Comparison of ENCODE assay signal across 29 mouse cellular contexts in genomic region chr8:121943057-121943540, GRCm38 (mm10). TPM values are rescaled to one million over a fixed set of nuclear protein-coding genes. Genes with fewer than 3 reads are reported as not detected.
DNase-seq lines count a peak whose midpoint lies in the region; ATAC-seq and TF ChIP-seq lines count a peak whose summit lies in the region.
"Had no signal": no experiment of that assay in that cellular context is flagged by ENCODE, and none has a peak within 500 bp of the region (broad histone marks: within the 10 kb centered on the region; RNA-seq: fewer than 3 reads in every experiment).

No protein-coding gene starts in this region.

- DNase-seq in gastrocnemius, adult 2 months, result no peak
- DNase-seq in gastrocnemius, postnatal 4 days (ENCODE audit: low spot score in 2 of 2), result no peak
- peak; percentile 44 for DNase-seq in heart, adult 8-10 months (ENCODE audit: low spot score)
- DNase-seq in heart, postnatal 36 days, result no peak
- DNase-seq in liver, postnatal 0 days, result no peak
- DNase-seq: adrenal gland, adult 8-10 months; adrenal gland, postnatal 25 days; cerebellum, adult 11-12 months; cerebellum, adult 8-10 months; cerebellum, postnatal 10 days; cerebellum, postnatal 36 days; embryo, embryonic 11 days; gastrocnemius, postnatal 10 days; gastrocnemius, postnatal 36 days had no signal

- no peaks in the 10 kb centered on the region for H3K36me3 ChIP-seq in liver, postnatal 0 days (replicated peaks; ENCODE audit: insufficient read depth, low read length)
- H3K36me3 ChIP-seq in liver, embryonic 12.5 days, result no peaks in the 10 kb centered on the region
- H3K36me3 ChIP-seq: embryonic facial prominence, embryonic 10.5 days; embryonic facial prominence, embryonic 13.5 days; forebrain, embryonic 12.5 days; forebrain, embryonic 15.5 days; hindbrain, embryonic 12.5 days; hindbrain, embryonic 15.5 days had no signal

- peak; percentile 46 for ATAC-seq in liver, postnatal 0 days
- no peak for ATAC-seq in liver, embryonic 12.5 days
- ATAC-seq: activated CD4-positive, CD25-positive, alpha-beta regulatory T cell, adult 4 months; forebrain, embryonic 15.5 days had no signal

- WGBS in liver, postnatal 0 days (ENCODE audit: insufficient replicate concordance), result 17% methylated on average over 2 of the region's 2 CpGs
- WGBS in liver, embryonic 12.5 days (ENCODE audit: insufficient replicate concordance), result 22% methylated on average over 2 of the region's 2 CpGs

- H3K4me3 ChIP-seq in gastrocnemius, adult 2 months, result no peak overlapping the region
- no peak overlapping the region for H3K4me3 ChIP-seq in liver, postnatal 0 days (ENCODE audit: low read depth, low read length)
- H3K4me3 ChIP-seq in liver, embryonic 12.5 days, result no peak overlapping the region
- H3K4me3 ChIP-seq: embryonic facial prominence, embryonic 10.5 days; embryonic facial prominence, embryonic 13.5 days; erythroblast, embryonic 14.5 days; forebrain, embryonic 12.5 days; forebrain, embryonic 15.5 days; hindbrain, embryonic 12.5 days; hindbrain, embryonic 15.5 days had no signal

- no peaks in the 10 kb centered on the region for H3K9me3 ChIP-seq in liver, postnatal 0 days (ENCODE audit: low read length)
- no peaks in the 10 kb centered on the region for H3K9me3 ChIP-seq in liver, embryonic 12.5 days (replicated peaks)
- H3K9me3 ChIP-seq: embryonic facial prominence, embryonic 10.5 days; embryonic facial prominence, embryonic 13.5 days; forebrain, embryonic 12.5 days; forebrain, embryonic 15.5 days; hindbrain, embryonic 12.5 days; hindbrain, embryonic 15.5 days had no signal

- peak overlapping the region; percentile 63; the same call in 1 of the 2 replicates for H3K4me2 ChIP-seq in liver, postnatal 0 days (ENCODE audit: low read depth, low read length)
- no peak overlapping the region for H3K4me2 ChIP-seq in liver, embryonic 12.5 days
- H3K4me2 ChIP-seq: embryonic facial prominence, embryonic 13.5 days; forebrain, embryonic 12.5 days; forebrain, embryonic 15.5 days; heart, embryonic 11.5 days; hindbrain, embryonic 12.5 days; hindbrain, embryonic 15.5 days had no signal

- peak overlapping the region; percentile 87 for H3K27ac ChIP-seq in gastrocnemius, adult 2 months
- peak overlapping the region; percentile 75 for H3K27ac ChIP-seq in liver, postnatal 0 days (ENCODE audit: low read depth)
- no peak overlapping the region for H3K27ac ChIP-seq in liver, embryonic 12.5 days
- H3K27ac ChIP-seq: embryonic facial prominence, embryonic 10.5 days; embryonic facial prominence, embryonic 13.5 days; forebrain, embryonic 12.5 days; forebrain, embryonic 15.5 days; hindbrain, embryonic 12.5 days; hindbrain, embryonic 15.5 days had no signal

- peak; percentile 36; the same call in 1 of the 2 replicates for TF ChIP-seq EP300 in liver, postnatal 0 days (IDR thresholded peaks at IDR 0.05; ENCODE audit: low read depth)

- no peaks in the 10 kb centered on the region for H3K27me3 ChIP-seq in liver, postnatal 0 days (ENCODE audit: insufficient read depth, low read length)
- peaks cover 34% of the 10 kb centered on the region for H3K27me3 ChIP-seq in liver, embryonic 12.5 days (replicated peaks)
- H3K27me3 ChIP-seq: embryonic facial prominence, embryonic 13.5 days; forebrain, embryonic 12.5 days; forebrain, embryonic 15.5 days; hindbrain, embryonic 15.5 days had no signal

- no peak overlapping the region for H3K9ac ChIP-seq in liver, postnatal 0 days (replicated peaks)
- H3K9ac ChIP-seq in liver, embryonic 12.5 days, result no peak overlapping the region
- H3K9ac ChIP-seq: embryonic facial prominence, embryonic 13.5 days; forebrain, embryonic 12.5 days; forebrain, embryonic 15.5 days; hindbrain, embryonic 12.5 days; hindbrain, embryonic 15.5 days had no signal

- no peak for TF ChIP-seq CTCF in gastrocnemius, adult 2 months (IDR thresholded peaks at IDR 0.05)
- TF ChIP-seq CTCF in liver, postnatal 0 days (IDR thresholded peaks at IDR 0.05; ENCODE audit: low read depth), result no peak

- H3K4me1 ChIP-seq in liver, postnatal 0 days (ENCODE audit: insufficient read depth), result peaks cover 15% of the 10 kb centered on the region
- H3K4me1 ChIP-seq in liver, embryonic 12.5 days, result peaks cover 21% of the 10 kb centered on the region

- intact Hi-C loops in gastrocnemius, adult 2 months (cut with DNase I), result no loop called here
- intact Hi-C loops in heart, postnatal 36 days (cut with DNase I), result no loop called here

RNA-seq across cellular contexts. Expression of gene Car5a, which starts 1.6 kb away (rescaled TPM):
- total RNA-seq in gastrocnemius, adult 2 months (2021), result not detected
- total RNA-seq in gastrocnemius, postnatal 4 days (2021), result under 1 TPM in 1 of 2 experiments, not detected in 1; 0.44 TPM
- under 1 TPM in 1 of 4 experiments, not detected in 3; 0.23 TPM for total RNA-seq in heart, adult 8-10 months (2022)
- not detected for total RNA-seq in heart, postnatal 36 days (2021)
- polyA plus RNA-seq in liver, postnatal 0 days (2015; fragmentation: Nextera tagmentation; extraction: Ambion mirVana), result 5.9 and 9.6 TPM in 2 replicates
- polyA plus RNA-seq in liver, embryonic 12.5 days (2016; fragmentation: Nextera tagmentation; extraction: Ambion mirVana), result 0.69 and 0.85 TPM in 2 replicates
- total RNA-seq: adrenal gland, adult 8-10 months; adrenal gland, postnatal 25 days; gastrocnemius, postnatal 10 days; gastrocnemius, postnatal 36 days; heart, adult 18-20 months; hematopoietic stem cell, adult 5-6 weeks had no signal
- polyA plus RNA-seq: embryonic facial prominence, embryonic 10.5 days; embryonic facial prominence, embryonic 13.5 days; heart, embryonic 11.5 days; heart, embryonic 14.5 days; heart, postnatal 0 days; intestine, embryonic 14.5 days had no signal

RNA-seq across cellular contexts. Expression of gene Banp, which starts 6.5 kb away (rescaled TPM):
- 10 to 100 TPM in 1 of 2 experiments, 1 to 10 TPM in 1; 8.8 to 18.7 TPM for total RNA-seq in gastrocnemius, adult 2 months (2021)
- 10 to 100 TPM; 15.6 to 17.4 TPM for total RNA-seq in gastrocnemius, postnatal 4 days (2021)
- total RNA-seq in heart, adult 8-10 months (2022), result 10 to 100 TPM in 3 of 4 experiments, 1 to 10 TPM in 1; 7.6 to 24.8 (median 17.2) TPM
- total RNA-seq in heart, postnatal 36 days (2021), result 10 to 100 TPM in 1 of 2 experiments, 1 to 10 TPM in 1; 8.5 to 19.2 TPM
- polyA plus RNA-seq in liver, postnatal 0 days (2015; fragmentation: Nextera tagmentation; extraction: Ambion mirVana), result 7.6 and 7.9 TPM in 2 replicates
- polyA plus RNA-seq in liver, embryonic 12.5 days (2016; fragmentation: Nextera tagmentation; extraction: Ambion mirVana), result 22.4 and 25.4 TPM in 2 replicates

RNA-seq across cellular contexts. Expression of gene Slc7a5, which starts 35.6 kb away (rescaled TPM):
- total RNA-seq in gastrocnemius, adult 2 months (2021), result 1 to 10 TPM; 1.0 to 1.3 TPM
- 10 to 100 TPM; 21.9 to 22.4 TPM for total RNA-seq in gastrocnemius, postnatal 4 days (2021)
- total RNA-seq in heart, adult 8-10 months (2022), result 1 to 10 TPM; 3.8 to 4.8 (median 4.2) TPM
- 1 to 10 TPM; 3.1 to 3.6 TPM for total RNA-seq in heart, postnatal 36 days (2021)
- polyA plus RNA-seq in liver, postnatal 0 days (2015; fragmentation: Nextera tagmentation; extraction: Ambion mirVana), result 10.5 and 10.8 TPM in 2 replicates
- polyA plus RNA-seq in liver, embryonic 12.5 days (2016; fragmentation: Nextera tagmentation; extraction: Ambion mirVana), result 52.6 and 58.9 TPM in 2 replicates
